ENCODE assay signal across 17 mouse cellular contexts in the genomic region with DNA sequence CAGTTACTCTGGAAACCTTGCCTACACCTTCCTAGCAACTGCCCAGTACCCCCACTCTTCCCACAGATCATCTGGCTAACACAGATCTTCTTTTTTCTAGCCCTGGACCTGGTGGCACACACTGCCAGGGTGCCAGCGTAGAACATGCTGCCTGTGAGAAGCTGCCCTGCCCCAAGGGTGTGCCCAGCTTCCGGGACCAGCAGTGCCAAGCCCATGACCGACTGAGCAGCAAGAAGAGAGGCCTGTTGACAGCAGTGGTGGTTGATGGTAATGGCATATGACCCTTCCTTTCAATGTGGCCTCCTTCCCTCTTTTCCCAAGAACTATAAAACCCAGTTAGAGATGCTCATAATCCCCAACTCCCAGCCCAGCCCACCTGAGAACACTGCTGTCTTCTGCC.
DNase-seq lines count a peak whose midpoint lies in the region; ATAC-seq and TF ChIP-seq lines count a peak whose summit lies in the region.
"Had no signal": no experiment of that assay in that cellular context is flagged by ENCODE, and none has a peak within 500 bp of the region (broad histone marks: within the 10 kb centered on the region; RNA-seq: fewer than 3 reads in every experiment).

No protein-coding gene starts in this region.

- peak; percentile 18; the same call in 1 of the 2 replicates for TF ChIP-seq POLR2A in heart, adult 2 months (IDR thresholded peaks at IDR 0.05; ENCODE audit: insufficient read depth, low read depth, low read length)

- TF ChIP-seq CTCF in heart, adult 2 months (IDR thresholded peaks at IDR 0.05): no peak

- peak; percentile 21; the same call in 1 of the 2 replicates for TF ChIP-seq EP300 in heart, adult 2 months (IDR thresholded peaks at IDR 0.05; ENCODE audit: insufficient read depth, low read depth, low read length)

- peak overlapping the region; percentile 49 for H3K9ac ChIP-seq in heart, adult 2 months (ENCODE audit: low read depth, low read length)
- H3K9ac ChIP-seq in heart, embryonic 16.5 days (ENCODE audit: low read length): no peak overlapping the region
- H3K9ac ChIP-seq in heart, embryonic 11.5 days (ENCODE audit: low read depth, low read length): no peak overlapping the region
- no peak overlapping the region for H3K9ac ChIP-seq in hindbrain, embryonic 14.5 days
- H3K9ac ChIP-seq: forebrain, embryonic 13.5 days; forebrain, postnatal 0 days; kidney, embryonic 15.5 days had no signal

- ATAC-seq in heart, embryonic 16.5 days (replicated peaks; ENCODE audit: extremely low read depth, insufficient read depth, low FRiP score): no peak
- no peak for ATAC-seq in heart, embryonic 11.5 days (replicated peaks; ENCODE audit: insufficient number of reproducible peaks, low FRiP score, low TSS enrichment)
- no peak for ATAC-seq in hindbrain, embryonic 14.5 days (ENCODE audit: low FRiP score)
- ATAC-seq: forebrain, embryonic 13.5 days; forebrain, postnatal 0 days; hindbrain, embryonic 16.5 days; inflammation-experienced regulatory T-cells, adult 6 months had no signal

- H3K36me3 ChIP-seq in heart, adult 2 months (ENCODE audit: control insufficient read depth, insufficient read depth, low read length): no peaks in the 10 kb centered on the region; the same call in 1 of the 2 replicates
- 0 out of 2 replicates have a peak, but pooled peaks cover 2% of the 10 kb centered on the region for H3K36me3 ChIP-seq in heart, embryonic 16.5 days (ENCODE audit: control insufficient read depth, insufficient read depth)
- no peaks in the 10 kb centered on the region for H3K36me3 ChIP-seq in heart, embryonic 11.5 days (ENCODE audit: control insufficient read depth, insufficient read depth, low read length)
- H3K36me3 ChIP-seq in hindbrain, embryonic 14.5 days (replicated peaks; ENCODE audit: control insufficient read depth, insufficient read depth): no peaks in the 10 kb centered on the region
- H3K36me3 ChIP-seq: embryonic facial prominence, embryonic 10.5 days; kidney, embryonic 15.5 days had no signal

- no peaks in the 10 kb centered on the region for H3K9me3 ChIP-seq in heart, embryonic 16.5 days (replicated peaks; ENCODE audit: control insufficient read depth, low read length)
- H3K9me3 ChIP-seq in heart, embryonic 11.5 days (replicated peaks; ENCODE audit: control insufficient read depth, low read length): 0 out of 2 replicates have a peak, but pooled peaks cover 2% of the 10 kb centered on the region
- no peaks in the 10 kb centered on the region for H3K9me3 ChIP-seq in hindbrain, embryonic 14.5 days (ENCODE audit: control insufficient read depth, low read length)
- H3K9me3 ChIP-seq: embryonic facial prominence, embryonic 10.5 days; forebrain, embryonic 13.5 days; kidney, embryonic 15.5 days had no signal

- H3K4me2 ChIP-seq in heart, embryonic 16.5 days (ENCODE audit: low read depth, low read length): peak overlapping the region; percentile 63
- H3K4me2 ChIP-seq in heart, embryonic 11.5 days: no peak overlapping the region
- H3K4me2 ChIP-seq in hindbrain, embryonic 14.5 days (replicated peaks): no peak overlapping the region
- H3K4me2 ChIP-seq: forebrain, embryonic 13.5 days; kidney, embryonic 15.5 days had no signal

- H3K27me3 ChIP-seq in heart, adult 2 months (ENCODE audit: control insufficient read depth, insufficient read depth, low read length): no peaks in the 10 kb centered on the region
- no peaks in the 10 kb centered on the region for H3K27me3 ChIP-seq in heart, embryonic 16.5 days (ENCODE audit: control insufficient read depth, insufficient read depth, low read length)
- H3K27me3 ChIP-seq in heart, embryonic 11.5 days (ENCODE audit: control insufficient read depth, insufficient read depth, low read length): no peaks in the 10 kb centered on the region
- H3K27me3 ChIP-seq in hindbrain, embryonic 14.5 days (ENCODE audit: control insufficient read depth, insufficient read depth, low read length): no peaks in the 10 kb centered on the region
- H3K27me3 ChIP-seq: forebrain, embryonic 13.5 days; kidney, embryonic 15.5 days had no signal

- H3K79me2 ChIP-seq in heart, adult 2 months (replicated peaks; ENCODE audit: control insufficient read depth, insufficient read depth, low read length): no peaks in the 10 kb centered on the region

- H3K4me3 ChIP-seq in heart, adult 2 months: peak overlapping the region; percentile 13
- H3K4me3 ChIP-seq in heart, embryonic 16.5 days (ENCODE audit: low read length): peak overlapping the region; percentile 53
- no peak overlapping the region for H3K4me3 ChIP-seq in heart, embryonic 11.5 days (ENCODE audit: low read depth, low read length)
- H3K4me3 ChIP-seq in hindbrain, embryonic 14.5 days (replicated peaks; ENCODE audit: low read length): no peak overlapping the region
- H3K4me3 ChIP-seq: embryonic facial prominence, embryonic 10.5 days; forebrain, embryonic 13.5 days; kidney, embryonic 15.5 days had no signal

- H3K4me1 ChIP-seq in heart, adult 2 months (ENCODE audit: control insufficient read depth, insufficient read depth, low read length): peaks cover 3% of the 10 kb centered on the region
- peaks cover 34% of the 10 kb centered on the region for H3K4me1 ChIP-seq in heart, embryonic 16.5 days (ENCODE audit: control insufficient read depth, insufficient read depth, low read length)
- no peaks in the 10 kb centered on the region for H3K4me1 ChIP-seq in heart, embryonic 11.5 days (ENCODE audit: control insufficient read depth, insufficient read depth, low read length)
- H3K4me1 ChIP-seq in hindbrain, embryonic 14.5 days (replicated peaks; ENCODE audit: control insufficient read depth, insufficient read depth, low read length): no peaks in the 10 kb centered on the region
- H3K4me1 ChIP-seq: forebrain, embryonic 13.5 days had no signal

- peak overlapping the region; percentile 34; the same call in 1 of the 2 replicates for H3K27ac ChIP-seq in heart, adult 2 months
- no peak overlapping the region for H3K27ac ChIP-seq in heart, embryonic 16.5 days (ENCODE audit: low read length)
- no peak overlapping the region for H3K27ac ChIP-seq in heart, embryonic 11.5 days (ENCODE audit: low read depth, low read length)
- no peak overlapping the region for H3K27ac ChIP-seq in hindbrain, embryonic 14.5 days
- H3K27ac ChIP-seq: embryonic facial prominence, embryonic 10.5 days; forebrain, embryonic 13.5 days; kidney, embryonic 15.5 days had no signal

- whole genome bisulfite sequencing in heart, adult 2 months: 58% methylated on average over 3 of the region's 3 CpGs
- WGBS in heart, embryonic 16.5 days: 87% methylated on average over 3 of the region's 3 CpGs
- WGBS in heart, embryonic 11.5 days (ENCODE audit: insufficient replicate concordance): 90% methylated on average over 3 of the region's 3 CpGs
- 95% methylated on average over 3 of the region's 3 CpGs for WGBS in hindbrain, embryonic 14.5 days

- intact Hi-C loops in heart, adult 2 months (cut with DNase I): loop anchor here (5.0 kb wide), 1 partner anchor 84 kb away; no protein-coding TSS in a partner anchor

- DNase-seq in heart, adult 2 months: peak; percentile 31 to 49
- no peak for DNase-seq in heart, postnatal 4 days
- peak; percentile 30 for DNase-seq in testis, postnatal 10 days (ENCODE audit: low spot score)
- DNase-seq in testis, postnatal 14 days (ENCODE audit: low spot score): no peak
- DNase-seq in hindbrain, embryonic 14.5 days (ENCODE audit: low spot score): no peak
- DNase-seq: adrenal gland, adult 2 months; adrenal gland, postnatal 25 days; cerebellum, adult 9-11 months; forebrain, postnatal 0 days; kidney, adult 18-20 months had no signal

Comparison
In these comparisons a context has a peak if more than half of its experiments do, and no peak if none do; other contexts are left out.
1. DNase-seq: peak in heart, adult 2 months (2 of 2) and testis, postnatal 10 days (single experiment); none in heart, postnatal 4 days (single experiment), testis, postnatal 14 days (single experiment) and hindbrain, embryonic 14.5 days (single experiment).
2. H3K4me3 ChIP-seq: peak in heart, adult 2 months (single experiment) and heart, embryonic 16.5 days (single experiment); none in heart, embryonic 11.5 days (single experiment) and hindbrain, embryonic 14.5 days (single experiment).